Mouse (Mus musculus): ENCODE measurements at regions not wholly inside any gene's neighbourhood (a gene's known extent, or its start where the extent isn't known, plus 50 kb on each side); places are given as distances from the start of the nearest gene placed in this dataset.

DNA sequence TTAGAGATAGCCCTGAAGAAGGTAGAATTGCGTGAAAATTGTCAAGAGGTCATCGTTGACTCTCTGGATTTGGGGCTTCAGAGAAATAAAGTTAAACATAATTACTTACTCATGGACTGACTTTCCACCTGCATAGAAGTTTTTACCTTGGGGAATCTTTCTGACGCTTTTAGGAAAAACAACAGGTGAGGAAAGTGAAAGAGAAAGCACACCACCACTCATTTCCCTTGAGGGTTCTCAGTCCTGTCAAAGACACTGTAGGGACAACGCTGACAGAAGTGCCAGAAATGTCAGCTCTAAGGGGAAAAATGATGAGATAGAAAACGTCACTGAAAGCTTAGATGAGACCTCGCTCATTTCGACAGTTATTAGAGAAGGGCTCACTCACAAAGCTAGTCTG, 265.2 kb upstream of the Ubash3b start:
- TF ChIP-seq POLR2A (IDR thresholded peaks at IDR 0.05; ENCODE audit: borderline replicate concordance, extremely low read depth, low read depth, low read length) (no peak), CTCF (IDR thresholded peaks at IDR 0.05; ENCODE audit: insufficient read depth, low read length) (no peak)
